Mouse (Mus musculus) embryonic fibroblast, embryonic 13.5 days (primary cell): Measurements from ENCODE around the gene Wscd2. TPM values are rescaled to one million over a fixed set of nuclear protein-coding genes. Genes with fewer than 3 reads are reported as not detected.

Experiments
- H3K27ac ChIP-seq: 2 replicates; pipeline ENCODE4 v1.5.1; 2012; ENCODE audit warnings: low read length, control low read depth, inconsistent platforms; ENCODE audit not compliant: insufficient read depth
- H3K4me1 ChIP-seq: 2 replicates; pipeline ENCODE4 v1.6.1; 2011; ENCODE audit warnings: low read length; ENCODE audit not compliant: control insufficient read depth, insufficient read depth
- H3K4me3 ChIP-seq: 2 replicates; pipeline ENCODE4 v1.5.1; 2011; ENCODE audit warnings: mild to moderate bottlenecking, control low read depth, low read length; ENCODE audit not compliant: insufficient read depth
- CTCF ChIP-seq: IDR thresholded peaks from 2 replicates; pipeline ENCODE4 v1.5.1; 2011; ENCODE audit warnings: mild to moderate bottlenecking, control low read depth, low read length, moderate library complexity, borderline replicate concordance; ENCODE audit not compliant: insufficient read depth
- POLR2A ChIP-seq: IDR thresholded peaks from 2 replicates; pipeline ENCODE4 v1.6.1; 2011; ENCODE audit warnings: low read depth, mild to moderate bottlenecking, control low read depth, low read length, moderate library complexity
- polyA plus RNA-seq: library from polyadenylated mRNA; stranded (reverse); fragments of >200 nt; gene quantifications from 2 replicates; pipeline ENCODE4 v1.2.4, GENCODE M21; 2011; ENCODE audit warnings: low read depth; ENCODE audit not compliant: missing spikeins, insufficient read length

Wscd2 gene
- polyA plus RNA-seq, 1 experiment = 4.1 TPM

GRCm38 (mm10) chr5:113633037-113633714 is 143.0 kb downstream of the Wscd2 start:
- H3K4me1 ChIP-seq = peaks cover 26% of the 10 kb centered on the region
- no peak for TF ChIP-seq CTCF
- no peak for TF ChIP-seq POLR2A
- H3K4me3 ChIP-seq = no peak overlapping the region
- H3K27ac ChIP-seq = peak overlapping the region; percentile 77

DNA sequence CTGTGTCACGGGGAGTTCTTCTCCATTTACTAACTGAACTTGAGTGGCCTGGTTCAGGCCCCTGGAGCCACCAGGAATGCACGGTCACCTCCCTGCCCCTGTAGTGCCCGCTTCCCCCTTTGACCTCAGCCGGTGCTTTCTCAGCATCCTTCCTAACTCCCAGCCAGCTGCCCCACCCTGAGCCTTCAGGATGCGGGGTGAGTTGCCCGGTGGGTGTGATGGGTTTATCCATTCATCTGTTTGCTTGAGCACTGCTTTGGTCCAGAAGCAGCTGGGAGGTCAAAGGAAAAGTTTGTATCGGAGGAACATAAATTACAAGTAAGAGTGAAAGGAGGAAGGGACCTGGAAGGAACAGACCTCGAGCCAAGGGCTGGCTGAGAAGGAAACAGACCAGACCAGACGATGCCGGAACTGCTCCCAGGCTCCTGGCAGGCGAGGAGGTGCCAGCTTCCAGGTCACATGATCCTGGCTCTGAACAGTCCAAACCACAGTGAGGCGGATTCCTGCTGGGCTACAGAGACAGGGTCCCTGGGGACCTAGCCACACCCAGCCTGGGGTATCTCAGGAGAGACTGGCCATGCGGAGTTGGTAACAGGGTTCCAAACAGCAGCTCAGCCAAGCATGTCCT is 144.0 kb downstream of the Wscd2 start:
- peaks cover 19% of the 10 kb centered on the region for H3K4me1 ChIP-seq
- H3K27ac ChIP-seq = peak overlapping the region; percentile 77
- TF ChIP-seq POLR2A (no peak), CTCF (no peak)
- no peak overlapping the region for H3K4me3 ChIP-seq

GRCm38 (mm10) chr5:113634887-113635610 is 144.9 kb downstream of the Wscd2 start:
- TF ChIP-seq POLR2A (no peak), CTCF (no peak)
- Histone ChIP-seq H3K27ac (peak overlapping the region; percentile 77), H3K4me1 (peaks cover 14% of the 10 kb centered on the region), H3K4me3 (no peak overlapping the region)

- TF ChIP-seq CTCF (no peak), POLR2A (no peak)
- Histone ChIP-seq H3K4me3 (no peak overlapping the region), H3K4me1 (peaks cover 9% of the 10 kb centered on the region), H3K27ac (no peak overlapping the region)
Measured at GRCm38 (mm10) chr5:113635861-113636565, 145.9 kb downstream of the Wscd2 start.

DNA sequence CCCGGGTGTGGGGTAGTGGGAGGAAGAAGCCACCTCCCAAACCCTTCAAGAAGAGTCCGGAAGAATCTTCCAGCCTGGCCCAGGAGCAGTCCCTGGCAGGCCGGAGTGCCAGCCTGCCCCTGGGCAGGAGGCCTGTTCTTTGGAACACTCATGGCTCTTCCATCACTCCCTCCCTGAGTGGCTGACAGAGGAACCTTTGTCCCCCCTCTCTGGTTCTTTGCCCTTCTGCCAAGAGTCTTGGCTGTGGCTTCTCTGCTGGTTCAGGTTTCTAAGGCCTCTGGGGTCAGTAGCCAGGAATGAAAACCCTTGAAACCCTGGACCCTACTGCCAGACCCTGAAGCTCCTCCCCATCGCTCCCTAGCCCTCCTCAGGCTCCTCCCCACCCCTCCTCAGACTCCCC is 147.5 kb downstream of the Wscd2 start:
- no peak for TF ChIP-seq CTCF
- no peak for TF ChIP-seq POLR2A
- Histone ChIP-seq H3K4me1 (peaks cover 9% of the 10 kb centered on the region), H3K27ac (no peak overlapping the region), H3K4me3 (no peak overlapping the region)

- Histone ChIP-seq H3K4me3 (no peak overlapping the region), H3K27ac (no peak overlapping the region), H3K4me1 (peaks cover 7% of the 10 kb centered on the region)
- TF ChIP-seq CTCF (no peak), POLR2A (no peak)
Measured at GRCm38 (mm10) chr5:113638055-113638454, 147.9 kb downstream of the Wscd2 start.

- Histone ChIP-seq H3K27ac (no peak overlapping the region), H3K4me1 (no peaks in the 10 kb centered on the region), H3K4me3 (no peak overlapping the region)
- TF ChIP-seq POLR2A = no peak
- no peak for TF ChIP-seq CTCF
Measured at GRCm38 (mm10) chr5:113639126-113639525, 149.0 kb downstream of the Wscd2 start.

Other genes with a start within 250 kb of the Wscd2 start
- 1.1 and 1.9 TPM in 2 replicates for gene Sgsm1, start 179.5 kb upstream of the Wscd2 start, polyA plus RNA-seq
- gene Aym1, start 133.0 kb upstream of the Wscd2 start, polyA plus RNA-seq = not detected in 2 replicates
- gene Cmklr1, start 160.1 kb downstream of the Wscd2 start, polyA plus RNA-seq = 13.2 and 26.1 TPM in 2 replicates
- gene 1700069L16Rik, start 234.4 kb downstream of the Wscd2 start, polyA plus RNA-seq = not detected in 2 replicates
- gene Ficd, start 245.5 kb downstream of the Wscd2 start, polyA plus RNA-seq = 6.0 and 7.1 TPM in 2 replicates